In the genomic region with DNA sequence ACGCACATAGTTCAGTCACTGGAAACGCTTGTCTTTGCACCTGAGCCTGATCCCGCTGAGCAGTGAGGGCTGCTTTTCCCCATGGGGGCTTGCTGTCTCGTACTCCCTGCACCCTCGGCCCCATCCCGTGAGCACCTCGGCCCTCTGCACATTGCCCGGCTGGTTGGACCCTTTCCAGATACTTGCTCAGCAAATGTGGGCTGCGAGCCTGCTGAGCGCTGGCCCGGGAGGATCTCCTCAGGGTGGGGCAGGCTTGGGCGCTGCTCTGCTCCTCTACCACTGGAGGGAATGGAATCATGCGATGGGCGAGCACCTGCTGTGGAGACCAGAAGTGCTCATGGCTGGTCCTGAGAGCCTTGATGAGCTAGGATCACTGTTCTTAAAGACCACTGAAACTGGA, we compare ENCODE assay signal across 13 mouse cellular contexts. TPM values are rescaled to one million over a fixed set of nuclear protein-coding genes. Genes with fewer than 3 reads are reported as not detected.
DNase-seq lines count a peak whose midpoint lies in the region; ATAC-seq and TF ChIP-seq lines count a peak whose summit lies in the region.
"Had no signal": no experiment of that assay in that cellular context is flagged by ENCODE, and none has a peak within 500 bp of the region (broad histone marks: within the 10 kb centered on the region; RNA-seq: fewer than 3 reads in every experiment).

No protein-coding gene starts in this region.

- peak; percentile 24 to 53 for DNase-seq in cerebellum, postnatal 25 days
- DNase-seq in cerebellum, postnatal 36 days = no peak
- DNase-seq in gastrocnemius, adult 8-10 months (ENCODE audit: low spot score in 2 of 2) = peak; percentile 63 to 74
- DNase-seq in kidney, postnatal 14 days = peak; percentile 90
- no peak for DNase-seq in cerebellum, adult 11 months
- DNase-seq in layer of hippocampus, adult 11-12 months (ENCODE audit: low spot score) = no peak
- DNase-seq: B cell, adult 2 months; cerebellum, adult 9-10 months; right cerebral cortex, postnatal 14 days; thymus, postnatal 36 days had no signal

- no peaks in the 10 kb centered on the region for H3K4me1 ChIP-seq in intestine, embryonic 16.5 days (ENCODE audit: control insufficient read depth, insufficient read depth, low read length)
- H3K4me1 ChIP-seq in intestine, postnatal 0 days (replicated peaks; ENCODE audit: control insufficient read depth, insufficient read depth, low read length) = no peaks in the 10 kb centered on the region
- H3K4me1 ChIP-seq: forebrain, embryonic 15.5 days had no signal

- no peak for TF ChIP-seq CTCF in intestine, postnatal 0 days (IDR thresholded peaks at IDR 0.05; ENCODE audit: low read depth)

- WGBS in intestine, embryonic 16.5 days = 72% methylated on average over 14 of the region's 14 CpGs
- WGBS in intestine, postnatal 0 days = 59% methylated on average over 14 of the region's 14 CpGs

- no peak overlapping the region for H3K27ac ChIP-seq in intestine, embryonic 16.5 days (ENCODE audit: low read length)
- H3K27ac ChIP-seq in intestine, postnatal 0 days (ENCODE audit: low read depth, low read length) = no peak overlapping the region
- H3K27ac ChIP-seq: forebrain, embryonic 15.5 days had no signal

- no peaks in the 10 kb centered on the region for H3K27me3 ChIP-seq in intestine, embryonic 16.5 days (replicated peaks; ENCODE audit: control insufficient read depth, insufficient read depth, low read length)
- no peaks in the 10 kb centered on the region for H3K27me3 ChIP-seq in intestine, postnatal 0 days (replicated peaks; ENCODE audit: control insufficient read depth, insufficient read depth, low read length)
- H3K27me3 ChIP-seq: forebrain, embryonic 15.5 days had no signal

- H3K4me3 ChIP-seq in intestine, embryonic 16.5 days (ENCODE audit: low read length) = no peak overlapping the region
- no peak overlapping the region for H3K4me3 ChIP-seq in intestine, postnatal 0 days (ENCODE audit: low read depth, low read length)
- H3K4me3 ChIP-seq: forebrain, embryonic 15.5 days had no signal

- H3K36me3 ChIP-seq in intestine, embryonic 16.5 days (ENCODE audit: control insufficient read depth, insufficient read depth, low read length) = peaks cover 14% of the 10 kb centered on the region; the same call in 1 of the 2 replicates
- H3K36me3 ChIP-seq in intestine, postnatal 0 days (ENCODE audit: control insufficient read depth, insufficient read depth) = peaks cover 48% of the 10 kb centered on the region

- H3K9me3 ChIP-seq in intestine, embryonic 16.5 days (ENCODE audit: control insufficient read depth, low read length) = no peaks in the 10 kb centered on the region
- no peaks in the 10 kb centered on the region for H3K9me3 ChIP-seq in intestine, postnatal 0 days (ENCODE audit: control insufficient read depth)
- H3K9me3 ChIP-seq: forebrain, embryonic 15.5 days had no signal

- no peak overlapping the region for H3K9ac ChIP-seq in intestine, embryonic 16.5 days (ENCODE audit: low read depth, low read length)
- no peak overlapping the region for H3K9ac ChIP-seq in intestine, postnatal 0 days (ENCODE audit: low read depth, low read length)
- H3K9ac ChIP-seq: forebrain, embryonic 15.5 days had no signal

- H3K4me2 ChIP-seq in intestine, embryonic 16.5 days (ENCODE audit: low read depth, low read length) = no peak overlapping the region
- H3K4me2 ChIP-seq in intestine, postnatal 0 days (replicated peaks; ENCODE audit: low read depth) = no peak overlapping the region
- H3K4me2 ChIP-seq: forebrain, embryonic 15.5 days had no signal

- 0 out of 2 replicates have a peak, but pooled peaks have one; percentile 17 for ATAC-seq in intestine, embryonic 16.5 days
- no peak for ATAC-seq in intestine, postnatal 0 days
- ATAC-seq: forebrain, embryonic 15.5 days had no signal

RNA-seq across cellular contexts. Expression of a gene that starts 11.6 kb away (rescaled TPM):
- 2.3 and 2.8 TPM in 2 replicates for polyA plus RNA-seq in intestine, embryonic 16.5 days (2015; fragmentation: Nextera tagmentation; extraction: Ambion mirVana)
- 1.7 and 2.0 TPM in 2 replicates for polyA plus RNA-seq in intestine, postnatal 0 days (2015; fragmentation: Nextera tagmentation; extraction: Ambion mirVana)
- 1 to 10 TPM; 3.0 to 5.4 (median 4.4) TPM for total RNA-seq in gastrocnemius, adult 8-10 months (2022)

RNA-seq across cellular contexts. Expression of a gene that starts 38.6 kb away (rescaled TPM):
- polyA plus RNA-seq in intestine, embryonic 16.5 days (2015; fragmentation: Nextera tagmentation; extraction: Ambion mirVana) = 10.4 and 11.0 TPM in 2 replicates
- 6.0 and 6.8 TPM in 2 replicates for polyA plus RNA-seq in intestine, postnatal 0 days (2015; fragmentation: Nextera tagmentation; extraction: Ambion mirVana)
- total RNA-seq in gastrocnemius, adult 8-10 months (2022) = 10 to 100 TPM; 33.0 to 44.0 (median 39.4) TPM

RNA-seq across cellular contexts. Expression of a gene that starts 41.6 kb away (rescaled TPM):
- 8.6 and 10.0 TPM in 2 replicates for polyA plus RNA-seq in intestine, embryonic 16.5 days (2015; fragmentation: Nextera tagmentation; extraction: Ambion mirVana)
- polyA plus RNA-seq in intestine, postnatal 0 days (2015; fragmentation: Nextera tagmentation; extraction: Ambion mirVana) = 5.9 and 10.0 TPM in 2 replicates
- total RNA-seq in gastrocnemius, adult 8-10 months (2022) = 100 to 1,000 TPM; 114 to 232 (median 117) TPM

Comparison
In these comparisons a context has a peak if more than half of its experiments do, and no peak if none do; other contexts are left out.
1. DNase-seq: peak in cerebellum, postnatal 25 days (2 of 2), gastrocnemius, adult 8-10 months (2 of 2) and kidney, postnatal 14 days (single experiment); none in cerebellum, postnatal 36 days (0 of 2), cerebellum, adult 11 months (single experiment) and layer of hippocampus, adult 11-12 months (single experiment).